Mouse (Mus musculus): ENCODE results near the gene Zbtb48. TPM values are rescaled to one million over a fixed set of nuclear protein-coding genes. Genes with fewer than 3 reads are reported as not detected.
"Not testable (repeated sequence)": the region's sequence is repeated elsewhere in the genome, so short reads cannot be mapped to it uniquely, and the experiment has no call there.

The Zbtb48 gene
- polyA plus RNA-seq, 1 experiment, result 7.2 TPM

GRCm38 (mm10) chr4:152039831-152040310, 12.4 kb upstream of the Zbtb48 start:
- peaks cover 44% of the 10 kb centered on the region for H3K79me2 ChIP-seq (ENCODE audit: control insufficient read depth, insufficient read depth)
- H3K27me3 ChIP-seq (ENCODE audit: control insufficient read depth, insufficient read depth, insufficient read length), result no peaks in the 10 kb centered on the region
- no peak for TF ChIP-seq MYOD1 (IDR thresholded peaks at IDR 0.05; ENCODE audit: control insufficient read depth in 1 of 3, insufficient read length in 2 of 3, low read depth in 2 of 3)
- no peak for TF ChIP-seq USF1 (IDR thresholded peaks at IDR 0.05; ENCODE audit: low read depth)
- TF ChIP-seq TCF3 (IDR thresholded peaks at IDR 0.05; ENCODE audit: insufficient read length, low read depth), result no peak
- no peak for TF ChIP-seq MAX (IDR thresholded peaks at IDR 0.05; ENCODE audit: low read depth)
- TF ChIP-seq POLR2A (IDR thresholded peaks at IDR 0.05; ENCODE audit: insufficient read length, low read depth), result no peak
- no peak for TF ChIP-seq POLR2AphosphoS2 (IDR thresholded peaks at IDR 0.05; ENCODE audit: insufficient read length, low read depth)
- no peak for TF ChIP-seq MYOG (IDR thresholded peaks at IDR 0.05; ENCODE audit: control insufficient read depth in 1 of 3, insufficient read depth in 1 of 3, insufficient read length in 2 of 3, low read depth in 2 of 3)
- no peak for TF ChIP-seq CEBPB (IDR thresholded peaks at IDR 0.05; ENCODE audit: insufficient read depth, poor library complexity, severe bottlenecking)
- peak overlapping the region; percentile 84 for H3K4me2 ChIP-seq (ENCODE audit: low read depth)
- peaks cover 16% of the 10 kb centered on the region for H3K36me3 ChIP-seq (ENCODE audit: control insufficient read depth, insufficient read depth)
- peak overlapping the region; percentile 91 for H3ac ChIP-seq (ENCODE audit: control insufficient read depth, insufficient read length)
- peak overlapping the region; percentile 68 for H3K4me3 ChIP-seq

- Histone ChIP-seq H3K4me3 (peak within 1 kb of the TSS; percentile 68), H3K79me2 (ENCODE audit: control insufficient read depth, insufficient read depth) (peaks cover 40% of the 10 kb centered on the region), H3K36me3 (ENCODE audit: control insufficient read depth, insufficient read depth) (peaks cover 13% of the 10 kb centered on the region), H3ac (ENCODE audit: control insufficient read depth, insufficient read length) (peak within 1 kb of the TSS; percentile 91), H3K27me3 (ENCODE audit: control insufficient read depth, insufficient read depth, insufficient read length) (no peaks in the 10 kb centered on the region), H3K4me2 (ENCODE audit: low read depth) (peak within 1 kb of the TSS; percentile 85)
- TF ChIP-seq TCF3 (IDR thresholded peaks at IDR 0.05; ENCODE audit: insufficient read length, low read depth) (no peak), TCF12 (IDR thresholded peaks at IDR 0.05; ENCODE audit: insufficient read depth, poor library complexity, severe bottlenecking) (no peak), MYOG (IDR thresholded peaks at IDR 0.05; ENCODE audit: control insufficient read depth in 1 of 3, insufficient read depth in 1 of 3, insufficient read length in 2 of 3, low read depth in 2 of 3) (peak in 1 of 3 experiments; percentile 45), SRF (IDR thresholded peaks at IDR 0.05; ENCODE audit: control insufficient read depth, insufficient read length, low read depth) (peak; percentile 65), REST (IDR thresholded peaks at IDR 0.05; ENCODE audit: insufficient read depth, insufficient read length) (no peak), E2F4 (IDR thresholded peaks at IDR 0.05; ENCODE audit: insufficient read depth) (no peak), MAX (IDR thresholded peaks at IDR 0.05; ENCODE audit: low read depth) (no peak), USF1 (IDR thresholded peaks at IDR 0.05; ENCODE audit: low read depth) (no peak), POLR2AphosphoS2 (IDR thresholded peaks at IDR 0.05; ENCODE audit: insufficient read length, low read depth) (peak; percentile 93), POLR2A (IDR thresholded peaks at IDR 0.05; ENCODE audit: insufficient read length, low read depth) (peak; percentile 91), MYOD1 (IDR thresholded peaks at IDR 0.05; ENCODE audit: control insufficient read depth in 1 of 3, insufficient read length in 2 of 3, low read depth in 2 of 3) (peak in 1 of 3 experiments; percentile 20), CEBPB (IDR thresholded peaks at IDR 0.05; ENCODE audit: insufficient read depth, poor library complexity, severe bottlenecking) (no peak)
Measured at GRCm38 (mm10) chr4:152038985-152039830, 11.7 kb upstream of the Zbtb48 start, which contains the start of gene Nol9. Nol9 (plus strand) TSS chr4:152039321.

DNA sequence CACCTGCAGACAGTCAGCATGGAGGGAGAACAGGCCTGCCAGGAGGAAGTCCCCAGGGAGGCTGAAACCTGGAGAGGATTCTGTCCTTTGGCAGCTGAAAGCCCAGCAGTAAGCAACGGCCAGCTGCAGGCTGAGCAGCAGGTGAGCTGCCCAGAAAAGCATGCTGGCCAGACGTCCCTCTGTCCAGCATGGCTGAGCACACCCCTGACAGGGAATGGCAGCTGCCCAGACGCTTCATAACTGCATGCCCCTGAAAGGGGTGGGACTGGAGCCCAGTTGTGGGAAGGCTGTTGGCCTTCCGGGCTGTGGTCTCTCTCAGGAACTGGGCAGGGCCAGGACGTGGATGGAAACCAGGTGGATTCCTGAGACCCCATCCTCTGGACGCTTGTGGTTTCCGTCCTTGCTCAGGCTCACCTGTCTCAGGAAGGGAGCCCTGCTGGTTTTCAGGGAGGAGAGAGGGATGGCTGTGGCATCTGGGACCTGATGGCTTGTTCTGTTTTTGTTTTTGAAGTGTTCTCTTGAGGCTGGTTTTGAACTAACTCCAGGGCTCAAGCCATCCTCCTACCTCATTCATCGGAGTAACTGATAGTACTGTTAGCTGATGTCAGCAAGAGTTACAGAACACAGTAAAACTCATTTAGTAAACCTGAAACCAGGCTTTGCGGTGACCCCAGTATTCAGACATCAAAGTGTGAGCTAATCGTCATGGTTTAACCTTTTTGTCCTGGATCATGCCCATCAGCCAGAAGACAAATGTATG, 10.9 kb upstream of the Zbtb48 start, which contains the start of gene Tas1r1:
Gene Tas1r1 (minus strand): TSS at position 344 of the 760 bp plus-strand sequence.
- TF ChIP-seq POLR2A (IDR thresholded peaks at IDR 0.05; ENCODE audit: insufficient read length, low read depth), result no peak
- TF ChIP-seq TCF3 (IDR thresholded peaks at IDR 0.05; ENCODE audit: insufficient read length, low read depth), result peak; percentile 96
- TF ChIP-seq POLR2AphosphoS2 (IDR thresholded peaks at IDR 0.05; ENCODE audit: insufficient read length, low read depth), result no peak
- TF ChIP-seq MYOG (IDR thresholded peaks at IDR 0.05; ENCODE audit: control insufficient read depth in 1 of 3, insufficient read depth in 1 of 3, insufficient read length in 2 of 3, low read depth in 2 of 3), result peak; percentile 92 to 99 (median 99)
- peak; percentile 54 for TF ChIP-seq SRF (IDR thresholded peaks at IDR 0.05; ENCODE audit: control insufficient read depth, insufficient read length, low read depth)
- peak; percentile 90 for TF ChIP-seq TCF12 (IDR thresholded peaks at IDR 0.05; ENCODE audit: insufficient read depth, poor library complexity, severe bottlenecking)
- TF ChIP-seq USF1 (IDR thresholded peaks at IDR 0.05; ENCODE audit: low read depth), result no peak
- TF ChIP-seq CEBPB (IDR thresholded peaks at IDR 0.05; ENCODE audit: insufficient read depth, poor library complexity, severe bottlenecking), result no peak
- TF ChIP-seq MAX (IDR thresholded peaks at IDR 0.05; ENCODE audit: low read depth), result no peak
- no peak for TF ChIP-seq REST (IDR thresholded peaks at IDR 0.05; ENCODE audit: insufficient read depth, insufficient read length)
- TF ChIP-seq MYOD1 (IDR thresholded peaks at IDR 0.05; ENCODE audit: control insufficient read depth in 1 of 3, insufficient read length in 2 of 3, low read depth in 2 of 3), result peak; percentile 95 to 100 (median 100)
- no peak for TF ChIP-seq E2F4 (IDR thresholded peaks at IDR 0.05; ENCODE audit: insufficient read depth)
- Histone ChIP-seq H3K27me3 (ENCODE audit: control insufficient read depth, insufficient read depth, insufficient read length) (no peaks in the 10 kb centered on the region), H3K36me3 (ENCODE audit: control insufficient read depth, insufficient read depth) (peaks cover 8% of the 10 kb centered on the region), H3K4me2 (ENCODE audit: low read depth) (peak within 1 kb of the TSS; percentile 85), H3ac (ENCODE audit: control insufficient read depth, insufficient read length) (peak within 1 kb of the TSS; percentile 91), H3K4me3 (peak within 1 kb of the TSS; percentile 68), H3K79me2 (ENCODE audit: control insufficient read depth, insufficient read depth) (peaks cover 37% of the 10 kb centered on the region)

- peaks cover 20% of the 10 kb centered on the region for H3K79me2 ChIP-seq (ENCODE audit: control insufficient read depth, insufficient read depth)
- not testable (repeated sequence) for H3K27me3 ChIP-seq (ENCODE audit: control insufficient read depth, insufficient read depth, insufficient read length); H3K4me3 ChIP-seq; H3ac ChIP-seq (ENCODE audit: control insufficient read depth, insufficient read length); H3K36me3 ChIP-seq (ENCODE audit: control insufficient read depth, insufficient read depth); H3K4me2 ChIP-seq (ENCODE audit: low read depth)
Measured at GRCm38 (mm10) chr4:152036464-152036863, 9.0 kb upstream of the Zbtb48 start.

Measured in myocyte (in vitro differentiated cells).